Mouse (Mus musculus) hindbrain, embryonic 15.5 days (tissue): Measurements from ENCODE around the gene Gpr3. TPM values are rescaled to one million over a fixed set of nuclear protein-coding genes. Genes with fewer than 3 reads are reported as not detected.

ENCODE experiments used
- ATAC-seq: fragments of 200-750 bp; cut with Nextera tagmentation; 2 replicates; pipeline ENCODE4 v1.8.0; 2017; ENCODE audit warnings: low read depth, moderate number of reproducible peaks, moderate TSS enrichment; ENCODE audit not compliant: low FRiP score
- H3K27ac ChIP-seq: fragments of 300-500 bp; sonication (generic); replicated peaks from 2 replicates; pipeline ENCODE4 v1.5.1; 2015; ENCODE audit warnings: mild to moderate bottlenecking, inconsistent platforms
- H3K27me3 ChIP-seq: fragments of 300-500 bp; sonication (generic); 2 replicates; pipeline ENCODE4 v1.6.1; 2015; ENCODE audit warnings: control low read depth, inconsistent platforms
- H3K36me3 ChIP-seq: fragments of 300-500 bp; sonication (generic); 2 replicates; pipeline ENCODE4 v1.6.1; 2015; ENCODE audit warnings: control low read depth, inconsistent platforms
- H3K4me1 ChIP-seq: fragments of 300-500 bp; sonication (generic); replicated peaks from 2 replicates; pipeline ENCODE4 v1.6.1; 2015; ENCODE audit warnings: control low read depth, inconsistent platforms
- H3K4me2 ChIP-seq: fragments of 300-500 bp; sonication (generic); 2 replicates; pipeline ENCODE4 v1.6.1; 2015; ENCODE audit warnings: moderate library complexity, mild to moderate bottlenecking, inconsistent platforms
- H3K4me3 ChIP-seq: fragments of 300-500 bp; sonication (generic); 2 replicates; pipeline ENCODE4 v1.5.1; 2015; ENCODE audit warnings: mild to moderate bottlenecking, inconsistent platforms
- H3K9ac ChIP-seq: fragments of 300-500 bp; sonication (generic); 2 replicates; pipeline ENCODE4 v1.6.1; 2015; ENCODE audit warnings: inconsistent platforms
- H3K9me3 ChIP-seq: fragments of 300-500 bp; sonication (generic); 2 replicates; pipeline ENCODE4 v1.6.1; 2016; ENCODE audit warnings: control low read depth, inconsistent platforms
- WGBS: fragments of 180-500 bp; shearing (Covaris S2); methylation state at CpG from one replicate; pipeline ENCODE4 v1.1.7; 2015; 5-methylcytosine and 5-hydroxymethylcytosine counted together
- polyA plus RNA-seq: library from polyadenylated mRNA; unstranded; fragments of >200 nt; fragmentation: Nextera tagmentation; extraction: Ambion mirVana; gene quantifications from 2 replicates; pipeline ENCODE4 v1.2.1, GENCODE M21; 2015

The Gpr3 gene
- polyA plus RNA-seq, 1 experiment from 2014 or later, result 1.6 TPM

DNA sequence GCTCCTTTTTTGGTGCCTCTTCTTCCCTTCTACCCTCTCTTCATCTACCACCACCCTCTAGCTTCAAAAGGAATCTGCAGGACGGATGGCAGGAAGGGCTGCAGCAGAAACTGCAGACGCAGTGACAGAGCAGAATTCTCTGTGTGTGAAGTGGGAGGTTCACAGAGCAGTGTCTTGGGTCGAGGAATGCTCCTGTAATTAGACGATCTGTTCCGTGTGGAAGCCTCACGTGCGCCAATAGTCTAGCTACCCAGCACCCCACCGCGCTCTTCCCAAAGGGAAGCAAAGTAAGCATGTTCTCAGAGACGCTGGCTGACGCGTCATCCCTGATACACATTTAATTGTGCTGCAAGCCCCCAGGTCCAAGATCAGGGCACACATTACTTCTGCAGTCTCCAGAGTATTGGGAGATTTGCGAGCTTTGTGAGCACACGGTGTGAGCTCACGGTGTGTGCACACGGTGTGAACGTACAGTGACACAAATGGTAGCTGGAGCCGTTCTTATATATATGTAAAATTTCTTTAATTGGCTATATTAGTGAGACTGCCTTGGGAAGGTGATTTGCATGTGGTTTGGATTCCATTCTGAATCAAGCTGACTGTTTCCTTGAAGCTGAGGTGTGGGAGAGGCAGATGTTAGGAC, 35.5 kb downstream of the Gpr3 start:
- no peaks in the 10 kb centered on the region for H3K9me3 ChIP-seq
- peaks cover 30% of the 10 kb centered on the region for H3K4me1 ChIP-seq
- no peaks in the 10 kb centered on the region for H3K27me3 ChIP-seq
- no peaks in the 10 kb centered on the region for H3K36me3 ChIP-seq
- ATAC-seq, result peak; percentile 80
- no peak overlapping the region for H3K9ac ChIP-seq
- H3K27ac ChIP-seq, result peak overlapping the region; percentile 66
- peak overlapping the region; percentile 29 for H3K4me2 ChIP-seq
- 35% methylated on average over 18 of the region's 18 CpGs for WGBS
- no peak overlapping the region for H3K4me3 ChIP-seq

DNA sequence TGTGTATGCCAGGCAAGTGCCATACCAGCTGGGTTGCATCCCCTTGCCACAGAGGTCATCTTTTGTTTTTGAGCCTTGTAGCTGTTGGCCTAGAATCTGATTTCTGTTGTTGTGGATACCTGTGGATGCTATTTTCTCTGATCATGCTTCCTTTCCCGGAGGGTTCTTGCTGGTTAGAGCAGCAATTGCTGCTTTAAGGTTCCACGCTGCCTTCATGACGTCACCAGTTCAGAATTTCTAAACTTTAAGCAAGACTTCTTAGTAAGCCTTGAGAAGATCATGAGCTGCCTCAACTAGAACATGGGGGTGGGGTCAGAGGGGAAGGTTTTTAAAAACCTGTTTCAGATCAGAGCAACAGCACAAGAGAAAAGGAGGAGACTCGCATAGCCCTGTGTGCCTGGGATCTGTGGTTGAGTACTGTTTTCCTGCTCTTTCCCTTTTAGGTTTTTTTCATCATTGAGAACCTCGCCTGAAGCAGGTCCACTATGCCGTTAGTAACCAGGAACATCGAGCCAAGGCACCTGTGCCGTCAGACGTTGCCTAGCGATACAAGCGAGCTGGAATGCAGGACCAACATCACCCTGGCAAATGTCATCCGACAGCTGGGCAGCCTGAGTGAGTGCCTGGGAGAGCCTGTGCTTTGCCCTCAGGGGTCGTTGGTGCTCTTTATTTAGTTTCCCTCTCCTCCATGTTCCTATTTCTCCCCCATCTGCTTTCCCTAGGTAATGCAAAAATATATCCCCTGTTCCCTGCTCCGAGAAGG, 36.2 kb downstream of the Gpr3 start:
- Histone ChIP-seq H3K4me1 (peaks cover 30% of the 10 kb centered on the region), H3K36me3 (no peaks in the 10 kb centered on the region), H3K4me2 (peak overlapping the region; percentile 29), H3K27me3 (no peaks in the 10 kb centered on the region), H3K9ac (no peak overlapping the region), H3K9me3 (no peaks in the 10 kb centered on the region), H3K27ac (peak overlapping the region; percentile 66), H3K4me3 (no peak overlapping the region)
- WGBS, result 44% methylated on average over 14 of the region's 14 CpGs
- peak; percentile 37; the same call in 1 of the 2 replicates for ATAC-seq

DNA sequence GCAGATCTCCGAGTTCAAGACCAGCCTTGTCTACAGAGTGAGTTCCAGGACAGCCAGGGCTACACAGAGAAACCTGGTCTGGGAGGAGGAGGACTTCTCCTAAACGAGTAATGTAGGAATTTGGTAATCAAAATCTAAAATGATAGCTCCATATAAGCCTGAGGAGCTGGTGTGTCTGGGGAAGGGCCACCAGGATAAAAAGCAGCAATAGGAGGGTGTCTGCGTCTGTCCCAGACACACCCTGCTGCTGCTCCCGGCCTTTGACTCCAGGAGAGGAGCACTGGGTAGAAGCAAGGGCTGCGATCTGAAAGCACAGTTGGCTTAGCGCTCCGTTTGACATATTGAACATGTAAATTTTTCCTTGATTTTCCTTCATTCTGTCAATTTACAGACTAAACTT, 37.1 kb downstream of the Gpr3 start:
- Histone ChIP-seq H3K9me3 (no peaks in the 10 kb centered on the region), H3K27me3 (no peaks in the 10 kb centered on the region), H3K4me1 (peaks cover 35% of the 10 kb centered on the region), H3K9ac (no peak overlapping the region), H3K4me2 (no peak overlapping the region), H3K4me3 (no peak overlapping the region), H3K27ac (no peak overlapping the region), H3K36me3 (no peaks in the 10 kb centered on the region)
- 77% methylated on average over 7 of the region's 7 CpGs for WGBS
- no peak for ATAC-seq

DNA sequence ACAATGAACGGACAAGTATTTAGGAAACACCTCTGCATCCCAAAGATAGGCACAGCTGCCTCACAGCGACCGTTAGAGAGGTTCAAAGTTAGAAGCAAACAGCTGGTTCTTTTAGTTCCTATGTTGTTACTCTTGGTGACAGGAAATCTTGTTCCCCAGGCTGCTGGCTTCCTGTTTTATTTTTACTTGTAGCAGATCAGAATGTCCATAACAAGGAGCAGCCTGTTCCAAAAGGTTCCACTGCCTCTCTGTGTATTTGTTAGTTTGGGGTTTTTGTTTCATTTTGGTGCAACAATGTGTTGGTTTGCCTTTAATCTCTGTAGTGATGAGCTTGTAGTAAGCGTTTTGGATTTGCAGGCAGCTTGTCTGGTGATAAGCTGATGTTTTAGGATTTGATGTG, 38.0 kb downstream of the Gpr3 start:
- WGBS, result 77% methylated on average over 4 of the region's 4 CpGs
- Histone ChIP-seq H3K9ac (no peak overlapping the region), H3K4me3 (no peak overlapping the region), H3K27me3 (no peaks in the 10 kb centered on the region), H3K4me1 (peaks cover 38% of the 10 kb centered on the region), H3K9me3 (no peaks in the 10 kb centered on the region), H3K4me2 (no peak overlapping the region), H3K36me3 (no peaks in the 10 kb centered on the region), H3K27ac (no peak overlapping the region; the same call in 1 of the 2 replicates)
- no peak for ATAC-seq

DNA sequence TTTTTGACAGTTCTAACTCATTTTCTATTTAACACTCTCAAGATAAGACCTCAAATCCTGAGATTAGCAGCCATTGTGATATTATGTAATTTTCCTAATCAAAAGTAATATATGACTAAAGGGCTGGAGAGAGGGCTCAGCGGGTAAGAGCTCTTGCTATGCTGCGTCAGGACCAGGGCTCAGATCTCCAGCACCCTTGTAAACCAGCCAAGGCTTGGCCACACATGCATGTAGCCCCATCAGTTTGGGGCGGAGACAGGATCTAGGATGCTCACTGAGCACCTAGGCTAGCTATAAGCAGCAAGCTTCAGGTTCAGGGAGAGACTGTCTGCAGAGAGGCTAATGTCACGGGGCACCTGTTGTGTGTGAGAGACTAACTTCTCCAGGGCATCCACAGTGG, 39.9 kb downstream of the Gpr3 start:
- H3K4me2 ChIP-seq, result no peak overlapping the region
- no peak for ATAC-seq
- H3K9me3 ChIP-seq, result no peaks in the 10 kb centered on the region
- 91% methylated on average over 4 of the region's 4 CpGs for WGBS
- H3K36me3 ChIP-seq, result no peaks in the 10 kb centered on the region
- no peak overlapping the region for H3K9ac ChIP-seq
- H3K4me1 ChIP-seq, result peaks cover 34% of the 10 kb centered on the region
- H3K27me3 ChIP-seq, result no peaks in the 10 kb centered on the region
- no peak overlapping the region for H3K27ac ChIP-seq
- H3K4me3 ChIP-seq, result no peak overlapping the region

DNA sequence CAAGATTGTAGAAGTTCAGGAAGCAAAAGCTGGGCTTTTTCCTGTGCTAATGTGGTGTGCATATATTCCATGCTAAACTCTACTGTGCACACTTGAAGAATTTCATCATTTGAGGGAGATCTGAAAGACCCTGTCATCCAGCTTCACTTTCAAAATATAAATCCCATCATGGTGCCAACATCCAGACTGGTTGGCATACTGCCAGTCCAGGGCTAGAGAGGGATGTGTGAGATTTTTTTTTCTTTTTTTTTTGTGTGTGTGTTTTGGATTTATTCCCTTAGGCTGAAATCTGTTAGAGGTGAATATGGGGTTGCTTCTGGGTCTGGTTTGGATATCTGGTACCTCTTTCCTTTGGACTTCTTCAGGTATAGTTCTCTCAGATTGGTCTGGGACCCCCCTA, 41.7 kb downstream of the Gpr3 start:
- no peak overlapping the region for H3K4me3 ChIP-seq
- H3K4me2 ChIP-seq, result no peak overlapping the region
- H3K4me1 ChIP-seq, result peaks cover 16% of the 10 kb centered on the region
- H3K36me3 ChIP-seq, result no peaks in the 10 kb centered on the region
- no peak overlapping the region for H3K27ac ChIP-seq
- no peaks in the 10 kb centered on the region for H3K27me3 ChIP-seq
- no peak overlapping the region for H3K9ac ChIP-seq
- H3K9me3 ChIP-seq, result no peaks in the 10 kb centered on the region
- no peak for ATAC-seq

DNA sequence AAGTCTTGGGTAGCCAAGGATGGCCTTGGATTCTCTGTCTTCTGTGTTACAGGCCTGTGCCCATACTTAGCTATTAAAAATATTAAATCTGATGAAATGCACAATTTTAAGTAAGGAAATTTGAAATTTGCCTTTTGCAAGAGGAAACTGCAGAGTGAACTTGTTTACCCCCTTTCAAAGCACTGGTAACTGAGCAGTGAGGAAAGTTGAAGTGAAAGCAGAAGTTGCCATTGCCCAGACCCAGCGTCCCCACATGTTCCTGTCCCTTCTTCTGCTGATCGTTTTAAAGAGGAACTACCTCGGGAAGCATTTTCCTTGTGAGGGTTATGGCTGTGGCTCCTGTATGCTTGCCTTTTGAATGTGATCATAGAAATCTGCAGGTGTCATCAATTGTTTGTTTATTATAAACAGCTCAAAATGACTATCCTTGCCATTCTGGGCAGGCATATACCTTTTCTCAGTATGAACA, 42.2 kb downstream of the Gpr3 start:
- Histone ChIP-seq H3K9ac (no peak overlapping the region), H3K27me3 (no peaks in the 10 kb centered on the region), H3K4me3 (no peak overlapping the region), H3K36me3 (no peaks in the 10 kb centered on the region), H3K4me2 (no peak overlapping the region), H3K27ac (no peak overlapping the region), H3K9me3 (no peaks in the 10 kb centered on the region), H3K4me1 (peaks cover 11% of the 10 kb centered on the region; the same call in 1 of the 2 replicates)
- WGBS, result 79% methylated on average over 3 of the region's 3 CpGs
- no peak for ATAC-seq

DNA sequence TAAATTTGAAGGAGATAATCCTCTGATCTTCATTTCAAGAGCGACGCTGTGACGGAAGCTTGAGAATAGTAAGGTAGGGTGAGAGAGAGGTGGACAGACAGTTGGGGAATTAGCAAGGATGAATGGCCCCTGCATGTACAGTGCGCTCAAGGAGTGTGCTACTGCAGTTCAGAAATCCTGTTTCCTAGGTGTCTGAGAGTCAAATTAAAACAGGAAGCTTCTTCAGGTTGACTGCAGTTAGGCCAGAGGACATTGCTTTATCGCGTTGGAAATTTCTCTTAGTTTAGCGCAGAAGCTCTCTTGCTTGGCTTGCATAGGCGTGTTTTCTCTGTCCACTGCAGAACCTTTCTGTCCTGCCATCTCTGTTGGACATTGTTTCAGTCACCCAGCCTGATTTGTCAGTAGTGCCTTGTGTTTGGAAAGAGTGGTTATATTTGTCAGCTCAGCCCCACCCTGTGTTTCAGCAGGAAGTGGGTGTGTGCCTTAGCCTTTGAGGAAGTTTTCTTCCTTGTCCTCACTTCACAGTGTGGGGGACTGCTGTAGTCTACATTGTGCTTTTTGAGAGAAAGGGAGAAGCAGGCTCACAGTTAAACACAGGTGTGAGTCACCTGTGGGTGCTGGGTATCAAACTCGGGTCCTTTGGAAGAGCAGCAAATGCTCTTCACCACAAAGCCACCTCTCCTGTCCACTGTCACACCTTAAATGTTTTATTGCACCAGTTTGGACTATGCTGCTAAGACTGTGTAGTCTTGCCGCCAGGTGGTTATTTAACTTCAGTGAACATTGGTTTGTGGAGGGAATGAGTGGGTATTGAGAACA, 42.9 kb downstream of the Gpr3 start:
- H3K4me2 ChIP-seq, result no peak overlapping the region
- H3K27ac ChIP-seq, result no peak overlapping the region
- H3K36me3 ChIP-seq, result no peaks in the 10 kb centered on the region
- H3K4me3 ChIP-seq, result no peak overlapping the region
- H3K27me3 ChIP-seq, result no peaks in the 10 kb centered on the region
- H3K9me3 ChIP-seq, result no peaks in the 10 kb centered on the region
- WGBS, result 87% methylated on average over 10 of the region's 10 CpGs
- no peak for ATAC-seq
- H3K4me1 ChIP-seq, result 0 out of 2 replicates have a peak, but pooled peaks cover 10% of the 10 kb centered on the region
- no peak overlapping the region for H3K9ac ChIP-seq

- Histone ChIP-seq H3K4me1 (0 out of 2 replicates have a peak, but pooled peaks cover 8% of the 10 kb centered on the region), H3K4me2 (no peak overlapping the region), H3K36me3 (no peaks in the 10 kb centered on the region), H3K27ac (no peak overlapping the region), H3K27me3 (no peaks in the 10 kb centered on the region), H3K9me3 (no peaks in the 10 kb centered on the region), H3K9ac (no peak overlapping the region), H3K4me3 (no peak overlapping the region)
- ATAC-seq, result no peak
- 91% methylated on average over 9 of the region's 9 CpGs for WGBS
These were observed 45.6 kb downstream of the Gpr3 start for GRCm38 (mm10) chr4:133166773-133167172.

GRCm38 (mm10) chr4:133162196-133162595, 50.1 kb downstream of the Gpr3 start:
- no peaks in the 10 kb centered on the region for H3K9me3 ChIP-seq
- no peak overlapping the region for H3K9ac ChIP-seq
- H3K36me3 ChIP-seq, result no peaks in the 10 kb centered on the region
- H3K27me3 ChIP-seq, result no peaks in the 10 kb centered on the region
- 81% methylated on average over 6 of the region's 6 CpGs for WGBS
- no peak overlapping the region for H3K27ac ChIP-seq
- no peak overlapping the region for H3K4me3 ChIP-seq
- no peaks in the 10 kb centered on the region for H3K4me1 ChIP-seq
- ATAC-seq, result no peak
- no peak overlapping the region for H3K4me2 ChIP-seq

GRCm38 (mm10) chr4:133160821-133161220, 51.5 kb downstream of the Gpr3 start:
- Histone ChIP-seq H3K4me1 (no peaks in the 10 kb centered on the region), H3K9ac (no peak overlapping the region), H3K4me2 (no peak overlapping the region), H3K27me3 (no peaks in the 10 kb centered on the region), H3K9me3 (no peaks in the 10 kb centered on the region), H3K27ac (no peak overlapping the region), H3K4me3 (no peak overlapping the region), H3K36me3 (no peaks in the 10 kb centered on the region)
- ATAC-seq, result no peak
- WGBS, result 85% methylated on average over 4 of the region's 4 CpGs

GRCm38 (mm10) chr4:133160211-133160610, 52.1 kb downstream of the Gpr3 start:
- H3K36me3 ChIP-seq, result no peaks in the 10 kb centered on the region
- no peak for ATAC-seq
- WGBS, result 87% methylated on average over 8 of the region's 8 CpGs
- no peaks in the 10 kb centered on the region for H3K27me3 ChIP-seq
- no peak overlapping the region for H3K4me3 ChIP-seq
- H3K4me1 ChIP-seq, result no peaks in the 10 kb centered on the region
- H3K9ac ChIP-seq, result no peak overlapping the region
- H3K9me3 ChIP-seq, result no peaks in the 10 kb centered on the region
- no peak overlapping the region for H3K4me2 ChIP-seq
- no peak overlapping the region for H3K27ac ChIP-seq
